Mouse (Mus musculus) midbrain, embryonic 16.5 days (tissue): ENCODE results near the gene Fam186b. TPM values are rescaled to one million over a fixed set of nuclear protein-coding genes. Genes with fewer than 3 reads are reported as not detected.

Experiments used
- ATAC-seq: fragments of 200-750 bp; cut with Nextera tagmentation; 2 replicates; pipeline ENCODE4 v1.8.0; 2017; ENCODE audit warnings: moderate TSS enrichment
- H3K27ac ChIP-seq: fragments of 300-500 bp; sonication (generic); 2 replicates; pipeline ENCODE4 v1.5.1; 2014; ENCODE audit warnings: mild to moderate bottlenecking, low read length, mixed read lengths
- H3K27me3 ChIP-seq: fragments of 300-500 bp; sonication (generic); 2 replicates; pipeline ENCODE4 v1.6.1; 2014; ENCODE audit warnings: low read depth, low read length, mixed read lengths; ENCODE audit not compliant: control insufficient read depth, insufficient read depth
- H3K36me3 ChIP-seq: fragments of 300-500 bp; sonication (generic); 2 replicates; pipeline ENCODE4 v1.6.1; 2014; ENCODE audit warnings: mild to moderate bottlenecking, low read length, moderate library complexity, mixed read lengths; ENCODE audit not compliant: control insufficient read depth, insufficient read depth
- H3K4me1 ChIP-seq: fragments of 300-500 bp; sonication (generic); 2 replicates; pipeline ENCODE4 v1.6.1; 2014; ENCODE audit warnings: mild to moderate bottlenecking, low read length, mixed read lengths; ENCODE audit not compliant: control insufficient read depth, insufficient read depth
- H3K4me2 ChIP-seq: fragments of 300-500 bp; sonication (generic); 2 replicates; pipeline ENCODE4 v1.6.1; 2014; ENCODE audit warnings: mild to moderate bottlenecking, low read length, mixed read lengths
- H3K4me3 ChIP-seq: fragments of 300-500 bp; sonication (generic); 2 replicates; pipeline ENCODE4 v1.5.1; 2014; ENCODE audit warnings: low read depth, mild to moderate bottlenecking, low read length, moderate library complexity, mixed read lengths
- H3K9ac ChIP-seq: fragments of 300-500 bp; sonication (generic); 2 replicates; pipeline ENCODE4 v1.6.1; 2014; ENCODE audit warnings: low read depth, low read length, mixed read lengths
- H3K9me3 ChIP-seq: fragments of 300-500 bp; sonication (generic); replicated peaks from 2 replicates; pipeline ENCODE4 v1.6.1; 2014; ENCODE audit warnings: mild to moderate bottlenecking, low read length, mixed read lengths; ENCODE audit not compliant: control insufficient read depth, poor library complexity, severe bottlenecking
- WGBS: fragments of 180-500 bp; shearing (Covaris S2); extraction: QIAGEN DNeasy Blood & Tissue Kit; methylation state at CpG from one replicate; pipeline ENCODE4 v1.1.7; 2014; 5-methylcytosine and 5-hydroxymethylcytosine counted together
- polyA plus RNA-seq: library from polyadenylated mRNA; unstranded; fragments of >200 nt; fragmentation: Nextera tagmentation; extraction: Ambion mirVana; gene quantifications from 2 replicates; pipeline ENCODE4 v1.2.1, GENCODE M21; 2015

The Fam186b gene
- polyA plus RNA-seq, result 0.53 and 0.73 TPM in 2 replicates

GRCm38 (mm10) chr15:99295484-99295981 lies at the start of gene Fam186b:
Gene Fam186b (minus strand): TSS chr15:99295888.
- Histone ChIP-seq H3K4me2 (peak within 1 kb of the TSS; percentile 81), H3K9me3 (no peaks in the 10 kb centered on the region), H3K27ac (peak within 1 kb of the TSS; percentile 94), H3K36me3 (no peaks in the 10 kb centered on the region), H3K4me3 (peak within 1 kb of the TSS; percentile 82), H3K9ac (peak within 1 kb of the TSS; percentile 85), H3K27me3 (no peaks in the 10 kb centered on the region), H3K4me1 (peaks cover 20% of the 10 kb centered on the region)
- 4% methylated on average over 12 of the region's 17 CpGs for WGBS
- peak; percentile 63 for ATAC-seq

- WGBS, result 88% methylated on average over 4 of the region's 4 CpGs
- H3K36me3 ChIP-seq, result no peaks in the 10 kb centered on the region
- H3K4me3 ChIP-seq, result no peak overlapping the region
- H3K4me2 ChIP-seq, result no peak overlapping the region
- no peaks in the 10 kb centered on the region; the same call in 1 of the 2 replicates for H3K4me1 ChIP-seq
- no peaks in the 10 kb centered on the region for H3K9me3 ChIP-seq
- no peak overlapping the region for H3K27ac ChIP-seq
- no peak for ATAC-seq
- H3K9ac ChIP-seq, result no peak overlapping the region
- H3K27me3 ChIP-seq, result no peaks in the 10 kb centered on the region
These were observed 49.3 kb upstream of the Fam186b start for GRCm38 (mm10) chr15:99344961-99345360.

GRCm38 (mm10) chr15:99344148-99344870 lies 48.6 kb upstream of the Fam186b start:
- H3K36me3 ChIP-seq, result no peaks in the 10 kb centered on the region
- ATAC-seq, result no peak
- H3K27me3 ChIP-seq, result no peaks in the 10 kb centered on the region
- no peak overlapping the region for H3K4me2 ChIP-seq
- 66% methylated on average over 8 of the region's 8 CpGs for WGBS
- H3K9me3 ChIP-seq, result no peaks in the 10 kb centered on the region
- H3K4me1 ChIP-seq, result no peaks in the 10 kb centered on the region; the same call in 1 of the 2 replicates
- no peak overlapping the region for H3K9ac ChIP-seq
- H3K4me3 ChIP-seq, result no peak overlapping the region
- peak overlapping the region; percentile 65 for H3K27ac ChIP-seq

- Histone ChIP-seq H3K4me1 (no peaks in the 10 kb centered on the region; the same call in 1 of the 2 replicates), H3K9ac (no peak overlapping the region), H3K9me3 (no peaks in the 10 kb centered on the region), H3K27me3 (no peaks in the 10 kb centered on the region), H3K27ac (peak overlapping the region; percentile 65), H3K4me2 (no peak overlapping the region), H3K36me3 (no peaks in the 10 kb centered on the region), H3K4me3 (no peak overlapping the region)
- ATAC-seq, result peak; percentile 72; the same call in 1 of the 2 replicates
- 56% methylated on average over 5 of the region's 5 CpGs for WGBS
These were observed 47.9 kb upstream of the Fam186b start for GRCm38 (mm10) chr15:99343414-99344147.

- Histone ChIP-seq H3K27ac (no peak overlapping the region), H3K4me2 (no peak overlapping the region), H3K36me3 (no peaks in the 10 kb centered on the region), H3K4me3 (no peak overlapping the region), H3K4me1 (no peaks in the 10 kb centered on the region; the same call in 1 of the 2 replicates), H3K27me3 (no peaks in the 10 kb centered on the region), H3K9ac (no peak overlapping the region), H3K9me3 (no peaks in the 10 kb centered on the region)
- WGBS, result 52% methylated on average over 9 of the region's 9 CpGs
- ATAC-seq, result no peak
These were observed 46.7 kb upstream of the Fam186b start for GRCm38 (mm10) chr15:99342194-99342981.

GRCm38 (mm10) chr15:99341102-99341501 lies 45.4 kb upstream of the Fam186b start:
- Histone ChIP-seq H3K4me2 (no peak overlapping the region), H3K9ac (no peak overlapping the region), H3K27me3 (no peaks in the 10 kb centered on the region), H3K27ac (no peak overlapping the region), H3K4me3 (no peak overlapping the region), H3K4me1 (no peaks in the 10 kb centered on the region; the same call in 1 of the 2 replicates), H3K9me3 (no peaks in the 10 kb centered on the region), H3K36me3 (no peaks in the 10 kb centered on the region)
- 92% methylated on average over 3 of the region's 3 CpGs for WGBS
- ATAC-seq, result no peak

GRCm38 (mm10) chr15:99339669-99340068 lies 44.0 kb upstream of the Fam186b start:
- no peak for ATAC-seq
- no peaks in the 10 kb centered on the region for H3K27me3 ChIP-seq
- no peak overlapping the region for H3K27ac ChIP-seq
- WGBS, result 62% methylated on average over 6 of the region's 6 CpGs
- H3K9ac ChIP-seq, result no peak overlapping the region
- H3K9me3 ChIP-seq, result no peaks in the 10 kb centered on the region
- H3K4me1 ChIP-seq, result no peaks in the 10 kb centered on the region; the same call in 1 of the 2 replicates
- no peak overlapping the region for H3K4me2 ChIP-seq
- no peak overlapping the region for H3K4me3 ChIP-seq
- no peaks in the 10 kb centered on the region; the same call in 1 of the 2 replicates for H3K36me3 ChIP-seq

GRCm38 (mm10) chr15:99338916-99339315 lies 43.2 kb upstream of the Fam186b start:
- H3K4me1 ChIP-seq, result no peaks in the 10 kb centered on the region; the same call in 1 of the 2 replicates
- no peaks in the 10 kb centered on the region for H3K27me3 ChIP-seq
- ATAC-seq, result no peak
- H3K9me3 ChIP-seq, result no peaks in the 10 kb centered on the region
- no peaks in the 10 kb centered on the region; the same call in 1 of the 2 replicates for H3K36me3 ChIP-seq
- no peak overlapping the region for H3K4me2 ChIP-seq
- no peak overlapping the region for H3K27ac ChIP-seq
- H3K4me3 ChIP-seq, result no peak overlapping the region
- 94% methylated on average over 2 of the region's 2 CpGs for WGBS
- no peak overlapping the region for H3K9ac ChIP-seq
